Comparison of ENCODE assay signal across 8 mouse cellular contexts in the genomic region with DNA sequence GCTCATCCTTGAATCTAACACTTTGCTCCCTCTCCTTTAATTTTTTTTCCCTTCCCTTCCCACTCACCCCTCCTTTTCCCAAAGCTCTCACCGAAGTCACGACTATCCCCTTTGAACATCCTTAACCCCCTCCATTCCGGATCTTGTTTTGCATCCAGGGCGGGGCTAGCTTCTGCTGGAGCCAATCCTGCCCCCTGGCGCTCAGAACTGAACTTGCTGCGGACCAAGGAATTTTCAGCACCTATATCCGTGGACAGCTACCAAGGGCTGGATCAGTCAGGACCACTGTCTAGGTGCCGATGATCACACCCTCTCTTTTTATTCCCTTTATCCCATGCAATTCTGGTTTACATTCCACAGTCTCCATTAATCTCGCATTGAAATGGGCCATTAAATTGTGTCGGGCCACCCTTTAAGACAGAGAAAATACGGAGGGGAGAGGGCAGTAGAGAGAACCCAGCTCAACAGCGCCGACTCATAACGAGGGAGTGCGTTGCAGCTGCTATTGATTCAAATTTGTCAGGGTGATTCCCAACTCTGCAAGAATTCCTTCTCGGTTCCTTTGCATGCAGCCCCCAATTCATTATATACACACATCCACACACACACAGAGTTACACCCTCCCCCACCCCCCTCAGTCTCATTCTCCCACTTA.
DNase-seq lines count a peak whose midpoint lies in the region; ATAC-seq and TF ChIP-seq lines count a peak whose summit lies in the region.

No protein-coding gene starts in this region.

- under 1% methylated on average over 16 of the region's 16 CpGs for WGBS in hindbrain, postnatal 0 days

- peaks cover 23% of the 10 kb centered on the region for H3K27me3 ChIP-seq in hindbrain, postnatal 0 days (ENCODE audit: insufficient read depth, low read length)

- peak overlapping the region; percentile 55 for H3K4me3 ChIP-seq in hindbrain, postnatal 0 days (ENCODE audit: low read length)

- peak; percentile 54 for ATAC-seq in activated CD4-positive, CD25-positive, alpha-beta regulatory T cell, adult 4 months
- peak; percentile 58 for ATAC-seq in hindbrain, postnatal 0 days

- no peaks in the 10 kb centered on the region for H3K9me3 ChIP-seq in hindbrain, postnatal 0 days (ENCODE audit: low read length)

- peak overlapping the region; percentile 58; the same call in 1 of the 2 replicates for H3K9ac ChIP-seq in hindbrain, postnatal 0 days (replicated peaks; ENCODE audit: low read length)

- H3K27ac ChIP-seq in hindbrain, postnatal 0 days: peak overlapping the region; percentile 91

- peak overlapping the region; percentile 84 for H3K4me2 ChIP-seq in hindbrain, postnatal 0 days (ENCODE audit: low read depth, low read length)

- no peaks in the 10 kb centered on the region for H3K36me3 ChIP-seq in hindbrain, postnatal 0 days (ENCODE audit: insufficient read depth, low read length)

- TF ChIP-seq CTCF in hindbrain, postnatal 0 days (IDR thresholded peaks at IDR 0.05; ENCODE audit: low read depth): peak; percentile 83

- DNase-seq in cerebellum, postnatal 4 days (ENCODE audit: low spot score in 2 of 2): peak; percentile 77 to 85
- DNase-seq in gastrocnemius, postnatal 10 days: peak; percentile 75
- peak; percentile 93 for DNase-seq in hindbrain, postnatal 0 days (ENCODE audit: low spot score)
- DNase-seq in layer of hippocampus, postnatal 36 days: peak; percentile 72 to 76
- peak; percentile 68 to 85 for DNase-seq in lung, postnatal 4 days
- DNase-seq in right cerebral cortex, adult 18-20 months: peak; percentile 90
- peak; percentile 75 for DNase-seq in yolk sac, embryonic 10.5 days (ENCODE audit: low spot score)

- H3K4me1 ChIP-seq in hindbrain, postnatal 0 days (ENCODE audit: insufficient read depth, low read length): peaks cover 10% of the 10 kb centered on the region

Comparison
In these comparisons a context has a peak if more than half of its experiments do, and no peak if none do; other contexts are left out.
1. Peak in every context shown above with its lines: DNase-seq, ATAC-seq, H3K4me3 ChIP-seq and H3K27ac ChIP-seq.